Mouse (Mus musculus) left cerebral cortex, adult 8-10 months (tissue): ENCODE data around the gene Lclat1. TPM values are rescaled to one million over a fixed set of nuclear protein-coding genes. Genes with fewer than 3 reads are reported as not detected.

Source experiments
- DNase-seq, 2 experiments: peaks; one replicate each; pipeline ENCODE4 v3.0.0; 2022; ENCODE audit warnings: low spot score in 2 of 2
- total RNA-seq, 4 experiments: library from RNA; stranded (reverse); gene quantifications; 2 replicates each; pipeline ENCODE4 v1.2.4; 2022

Gene Lclat1
- total RNA-seq: 10 to 100 TPM; 34.4 to 39.2 (median 36.5) TPM

DNA sequence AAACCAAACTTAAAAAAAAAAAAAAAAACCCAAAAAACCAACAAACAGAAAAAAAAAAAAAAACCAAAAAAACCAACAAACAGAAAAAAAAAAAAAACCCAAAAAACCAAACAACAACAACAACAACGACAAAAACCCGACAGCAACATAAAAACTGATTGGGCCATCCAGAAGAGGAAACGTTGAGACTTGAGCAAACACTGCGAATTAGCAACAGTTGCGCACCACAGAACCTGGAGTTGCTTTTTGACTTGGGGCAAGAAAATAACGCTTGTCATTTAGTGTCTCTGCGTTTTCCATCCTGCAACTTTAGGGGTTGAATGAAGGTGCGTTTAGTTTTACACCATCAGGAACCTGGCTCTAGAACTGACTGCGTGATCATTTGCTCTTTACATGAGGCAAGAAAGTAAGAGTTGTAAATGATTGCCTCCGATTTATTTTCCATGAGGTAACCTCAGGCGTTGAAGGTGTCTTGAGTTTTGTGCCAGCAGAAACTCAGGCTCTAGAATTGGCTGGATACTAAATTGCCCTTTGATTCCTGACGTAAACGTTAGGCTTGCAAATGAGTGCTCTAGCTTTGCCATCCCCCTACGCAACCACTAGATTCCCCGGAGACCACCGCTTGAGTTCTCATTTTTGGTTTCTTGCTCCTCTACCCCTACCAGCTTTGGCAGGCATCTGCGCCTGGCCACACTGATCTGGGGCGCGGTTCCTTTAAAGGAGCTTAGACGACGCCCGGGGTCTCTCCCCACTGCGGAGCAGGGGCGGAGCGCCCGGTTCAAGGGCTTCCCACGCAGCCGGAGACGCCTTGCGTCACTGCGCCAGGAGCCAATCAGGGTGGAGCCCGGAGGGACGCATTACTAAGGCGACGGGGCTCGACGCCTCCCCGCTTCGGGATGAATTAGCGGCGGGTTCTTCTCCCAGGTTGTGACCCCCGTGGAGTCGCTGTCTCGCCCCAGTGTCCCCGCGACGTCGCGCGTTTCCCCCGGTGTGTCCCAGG is at the start of gene Lclat1:
TSS of gene Lclat1 (plus strand) at position 828 of the 1,000 bp plus-strand sequence.
- peak; percentile 93 to 95 for DNase-seq

DNA sequence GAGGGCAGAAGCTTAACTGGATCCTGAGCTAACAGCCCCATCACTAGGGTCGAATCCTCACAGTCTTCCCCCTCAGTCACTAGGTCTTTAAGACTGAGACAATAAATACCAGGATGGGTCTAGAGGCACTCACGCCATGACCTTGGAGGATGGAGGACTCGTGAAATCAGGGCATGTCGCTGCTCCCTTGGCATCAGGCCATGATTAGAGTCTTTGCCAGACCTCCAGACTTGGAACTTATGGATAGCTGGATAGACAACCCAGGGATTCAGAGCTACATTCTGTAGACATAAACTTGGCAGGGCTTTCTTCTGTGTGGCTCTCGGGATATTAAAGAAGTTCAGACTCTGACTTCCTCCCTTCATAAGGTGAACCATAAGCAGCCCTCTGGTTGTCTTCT is 49.5 kb upstream of the Lclat1 start:
- no peak for DNase-seq

GRCm38 (mm10) chr17:73060224-73060896 is 47.4 kb upstream of the Lclat1 start:
- no peak for DNase-seq

GRCm38 (mm10) chr17:73060897-73061252 is 46.9 kb upstream of the Lclat1 start:
- no peak for DNase-seq

- no peak for DNase-seq
Observed at GRCm38 (mm10) chr17:73062701-73063100, 45.1 kb upstream of the Lclat1 start.

DNA sequence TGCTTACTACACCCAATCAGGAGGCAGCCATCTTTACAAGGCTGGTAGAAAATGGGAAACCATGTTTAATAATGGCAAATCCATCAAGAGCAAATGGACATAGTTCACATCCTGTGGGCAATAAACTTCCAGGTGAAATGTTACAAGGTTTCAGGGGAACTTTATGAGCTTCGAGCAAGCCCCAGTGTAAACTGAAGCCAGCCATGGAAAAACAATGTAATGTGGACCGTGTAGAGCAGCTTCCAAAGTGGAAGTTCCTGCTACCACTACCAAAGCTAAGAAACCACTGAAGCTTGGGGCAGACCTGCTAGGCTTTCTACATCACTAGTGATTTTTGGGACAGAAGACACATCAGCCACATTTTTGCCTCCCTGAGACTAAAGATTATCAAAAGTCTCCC is 44.5 kb upstream of the Lclat1 start:
- no peak for DNase-seq

GRCm38 (mm10) chr17:73063781-73064180 is 44.0 kb upstream of the Lclat1 start:
- DNase-seq: no peak

DNA sequence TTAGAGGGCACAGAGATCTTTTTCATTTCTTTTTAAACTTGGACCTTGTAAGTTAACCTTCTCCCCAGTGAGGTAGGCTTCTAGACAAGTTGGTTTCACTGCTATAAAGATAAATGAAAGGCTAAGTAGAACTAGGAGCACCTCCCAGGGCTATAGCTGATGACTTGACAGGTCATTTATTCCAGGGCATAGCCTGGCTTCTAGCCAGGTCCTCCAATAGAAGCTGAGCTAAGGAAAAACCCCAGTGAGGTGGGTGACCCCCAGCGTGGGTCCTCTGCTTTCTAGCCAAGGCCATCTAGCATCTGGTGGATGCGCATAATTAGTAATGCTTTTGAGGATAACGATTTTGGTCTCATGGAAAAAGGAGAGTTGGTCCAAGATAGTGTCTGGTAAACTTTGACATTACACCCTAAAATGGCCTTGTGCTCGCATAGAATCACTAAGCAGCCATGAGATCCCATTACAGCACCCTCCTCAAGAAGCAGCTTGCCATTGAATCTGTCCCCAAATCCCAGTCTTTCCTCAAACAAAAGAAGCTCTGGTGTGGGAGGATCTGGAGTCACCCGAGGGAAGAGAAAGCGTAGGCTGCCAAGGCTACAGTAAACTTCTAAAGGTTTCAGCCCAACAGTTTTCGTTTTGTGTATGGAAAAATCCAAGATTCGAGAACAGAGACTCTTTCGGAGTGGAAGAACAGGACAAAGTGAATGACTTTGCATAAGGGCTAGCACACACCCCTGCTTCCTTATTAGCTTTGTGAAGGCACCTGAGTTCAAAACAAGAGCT is 41.2 kb upstream of the Lclat1 start:
- no peak for DNase-seq

DNA sequence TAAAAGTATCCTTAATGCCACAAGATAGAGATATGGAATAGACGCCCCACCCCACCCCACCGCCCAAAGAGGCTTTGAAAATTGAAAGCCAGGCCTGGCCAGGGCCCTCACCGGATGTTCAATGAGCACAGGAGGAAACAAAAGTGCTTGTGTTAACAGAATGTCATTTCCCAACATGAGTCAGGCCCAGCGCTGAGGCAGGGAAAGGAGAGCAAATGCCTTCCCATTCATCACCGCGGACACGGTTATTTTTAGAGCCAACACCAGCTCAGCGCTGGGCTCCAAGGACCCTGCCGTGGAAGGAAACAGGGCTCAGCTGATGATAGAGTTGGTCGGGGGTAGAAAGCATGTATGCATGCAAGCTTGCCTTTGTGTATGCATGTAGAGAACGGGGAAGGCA is 40.4 kb upstream of the Lclat1 start:
- DNase-seq: no peak

DNA sequence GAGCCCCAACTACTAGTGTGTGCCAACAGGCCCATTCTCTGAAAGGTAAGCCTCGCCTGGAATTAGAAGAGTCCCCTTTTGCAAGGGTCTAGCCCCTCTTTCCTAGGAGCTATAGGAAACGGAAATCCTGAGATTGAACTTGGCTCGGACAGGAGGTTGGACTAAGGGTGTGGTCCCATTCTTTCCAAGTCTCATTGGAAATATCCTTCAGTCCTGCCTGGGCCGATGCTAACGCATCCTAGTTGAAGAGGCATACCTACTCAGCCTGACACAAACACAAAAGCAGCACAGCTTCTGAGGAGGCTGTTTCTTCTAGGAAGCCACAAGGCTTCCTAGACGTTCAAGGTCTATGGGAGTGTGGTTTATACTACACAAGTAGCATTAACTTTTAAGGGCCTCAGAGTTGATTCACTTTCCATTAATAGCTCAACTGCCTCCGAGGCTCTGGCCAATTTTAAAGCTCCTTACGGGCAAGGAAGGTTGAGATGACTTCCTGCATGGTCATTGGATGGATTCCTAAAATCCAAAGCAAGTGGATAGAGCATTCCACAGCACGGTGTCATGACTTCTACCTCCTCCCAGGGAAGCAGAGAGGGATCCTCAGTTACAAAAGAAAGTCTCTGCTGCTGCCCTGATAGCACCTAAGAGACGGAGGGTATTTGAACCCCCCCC is 39.3 kb upstream of the Lclat1 start:
- no peak for DNase-seq

DNA sequence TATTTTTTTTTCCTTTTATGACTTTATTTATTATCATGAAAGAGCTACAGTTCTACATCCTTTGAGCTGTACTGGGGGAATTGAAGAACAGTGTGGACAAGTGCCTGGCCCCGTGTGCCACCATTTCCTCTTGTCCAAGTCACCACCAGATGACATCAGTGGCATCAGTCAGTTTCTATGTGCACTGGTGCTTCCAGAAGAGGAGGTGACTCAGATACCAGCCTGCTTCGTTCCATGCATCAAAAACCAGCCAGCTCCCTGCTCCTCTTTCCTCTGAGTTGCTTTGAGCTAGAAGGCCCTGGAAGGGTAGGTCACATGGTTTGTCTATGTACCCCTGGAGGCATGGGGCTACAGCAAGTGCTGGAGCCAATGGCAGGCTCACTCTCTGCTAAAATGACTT is 37.3 kb upstream of the Lclat1 start:
- no peak for DNase-seq

- no peak for DNase-seq
Observed at GRCm38 (mm10) chr17:73071725-73072263, 36.0 kb upstream of the Lclat1 start.

DNA sequence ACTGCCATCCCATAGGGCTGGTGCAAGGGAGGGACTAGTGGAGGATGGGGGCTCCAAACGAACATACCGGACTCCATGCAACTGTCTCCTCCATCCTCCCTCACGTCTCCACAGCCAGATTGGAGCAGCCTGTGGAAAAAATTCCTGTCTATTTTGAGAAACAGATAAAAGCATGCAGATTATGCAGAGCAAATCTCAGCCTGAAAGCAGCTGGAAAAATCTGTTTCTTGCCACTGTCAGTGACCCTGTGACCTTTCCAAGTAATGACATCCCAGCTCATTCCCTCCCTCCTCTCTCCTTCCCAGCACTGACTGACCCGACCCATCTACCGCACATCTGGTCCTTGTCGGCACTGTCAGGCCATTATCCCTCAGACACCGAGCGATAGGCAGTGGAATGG is 35.5 kb upstream of the Lclat1 start:
- no peak for DNase-seq

GRCm38 (mm10) chr17:73074631-73075030 is 33.2 kb upstream of the Lclat1 start:
- DNase-seq: no peak

- DNase-seq: peak in 1 of 2 experiments; percentile 47
Observed at GRCm38 (mm10) chr17:73075238-73075890, 32.4 kb upstream of the Lclat1 start.

DNA sequence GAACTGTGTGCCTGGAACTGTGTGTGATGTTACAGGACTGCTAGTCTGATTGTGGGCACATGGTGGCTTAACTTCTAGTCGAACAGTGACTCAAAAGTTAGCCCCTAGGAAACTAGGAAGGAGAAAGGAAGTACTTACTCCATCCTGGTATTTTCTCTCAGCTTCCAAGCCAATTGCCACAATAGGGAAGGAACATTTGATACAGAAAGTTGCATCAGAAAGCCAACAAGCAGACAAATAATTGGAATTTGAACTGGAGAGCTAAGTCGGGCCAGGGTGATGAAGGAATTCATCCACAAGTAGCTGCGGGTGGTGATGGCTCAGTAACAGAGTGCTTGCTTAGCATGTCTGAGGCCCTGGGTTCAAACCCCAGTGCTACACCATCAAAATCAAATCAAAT is 30.1 kb upstream of the Lclat1 start:
- DNase-seq: no peak

DNA sequence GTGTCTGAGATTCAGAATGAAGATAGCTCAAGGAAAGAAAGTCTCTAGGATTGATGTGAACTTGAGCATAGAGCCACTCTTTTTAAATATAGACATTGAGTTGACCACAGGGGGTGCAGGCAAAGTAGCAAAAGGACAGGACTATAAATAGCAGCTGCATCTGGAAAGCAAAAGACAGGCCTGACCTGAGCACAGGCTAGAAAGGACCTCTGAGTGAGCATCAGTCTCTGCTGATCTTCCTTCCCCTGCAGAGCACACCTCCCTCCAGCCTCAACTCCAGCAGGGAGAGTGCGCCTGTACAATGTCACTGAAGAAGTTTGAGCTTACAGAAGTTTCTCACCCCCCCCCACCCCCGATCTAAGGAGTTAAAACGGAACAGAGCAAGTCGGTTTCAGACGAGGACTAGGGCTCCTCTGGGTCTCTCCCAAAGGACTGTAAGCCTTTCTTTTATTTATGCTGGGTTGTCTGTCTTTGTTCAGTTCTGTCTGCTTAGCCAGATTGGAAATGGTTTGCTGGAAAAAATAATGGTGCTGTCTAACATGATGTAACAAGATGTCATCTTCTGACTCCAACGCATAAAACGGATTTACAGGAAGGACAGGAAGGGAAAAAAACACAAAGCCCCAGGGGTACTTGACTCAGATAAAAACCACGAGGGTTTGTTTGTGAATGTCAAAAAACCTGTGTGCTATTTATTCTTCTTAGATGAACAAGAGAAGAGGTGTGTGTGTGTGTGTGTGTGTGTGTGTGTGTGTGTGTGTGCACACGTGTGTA is 26.2 kb upstream of the Lclat1 start:
- no peak for DNase-seq

GRCm38 (mm10) chr17:73082506-73083196 is 25.1 kb upstream of the Lclat1 start:
- no peak for DNase-seq
